Mouse (Mus musculus): ENCODE measurements around the gene Capn11. TPM values are rescaled to one million over a fixed set of nuclear protein-coding genes. Genes with fewer than 3 reads are reported as not detected.
"Not testable (repeated sequence)": the region's sequence is repeated elsewhere in the genome, so short reads cannot be mapped to it uniquely, and the experiment has no call there.

Gene Capn11
- polyA plus RNA-seq, 1 experiment from 2014 or later: 0.57 TPM

- ATAC-seq (ENCODE audit: insufficient read depth, low FRiP score, low TSS enrichment): no peak
- peak overlapping the region; percentile 78; the same call in 1 of the 2 replicates for H3K4me2 ChIP-seq (ENCODE audit: low read depth)
- no peaks in the 10 kb centered on the region for H3K9me3 ChIP-seq (ENCODE audit: control insufficient read depth, low read length)
- no peaks in the 10 kb centered on the region for H3K27me3 ChIP-seq (ENCODE audit: control insufficient read depth, insufficient read depth, low read length)
- H3K4me3 ChIP-seq (ENCODE audit: low read depth, low read length): no peak overlapping the region
- H3K27ac ChIP-seq (ENCODE audit: low read depth, low read length): no peak overlapping the region
- DNase-seq (ENCODE audit: low spot score): no peak
- H3K9ac ChIP-seq (ENCODE audit: low read length): no peak overlapping the region; the same call in 1 of the 2 replicates
- H3K36me3 ChIP-seq (ENCODE audit: control insufficient read depth, insufficient read depth, low read length): no peaks in the 10 kb centered on the region
- 72% methylated on average over 13 of the region's 13 CpGs for WGBS
- H3K4me1 ChIP-seq (ENCODE audit: control insufficient read depth, insufficient read depth, low read length): no peaks in the 10 kb centered on the region
Measured at GRCm38 (mm10) chr17:45628885-45629855, 30.0 kb downstream of the Capn11 start.

- no peak for DNase-seq (ENCODE audit: low spot score)
Measured at GRCm38 (mm10) chr17:45628160-45628559, 31.0 kb downstream of the Capn11 start.

GRCm38 (mm10) chr17:45626577-45627134 is 32.5 kb downstream of the Capn11 start:
- Histone ChIP-seq H3K4me1 (ENCODE audit: control insufficient read depth, insufficient read depth, low read length) (no peaks in the 10 kb centered on the region), H3K36me3 (ENCODE audit: control insufficient read depth, insufficient read depth, low read length) (no peaks in the 10 kb centered on the region), H3K9me3 (ENCODE audit: control insufficient read depth, low read length) (no peaks in the 10 kb centered on the region), H3K27ac (ENCODE audit: low read depth, low read length) (no peak overlapping the region), H3K27me3 (ENCODE audit: control insufficient read depth, insufficient read depth, low read length) (no peaks in the 10 kb centered on the region), H3K4me3 (ENCODE audit: low read depth, low read length) (no peak overlapping the region), H3K4me2 (ENCODE audit: low read depth) (0 out of 2 replicates have a peak overlapping the region, but pooled peaks have one; percentile 16), H3K9ac (ENCODE audit: low read length) (no peak overlapping the region)
- DNase-seq (ENCODE audit: low spot score) (peak; percentile 82), ATAC-seq (ENCODE audit: insufficient read depth, low FRiP score, low TSS enrichment) (no peak)
- 34% methylated on average over 15 of the region's 15 CpGs for WGBS

More at GRCm38 (mm10) chr17:45628160-45628559, 31.0 kb downstream of the Capn11 start:
- H3K4me2 ChIP-seq (ENCODE audit: low read depth): no peak overlapping the region
- no peaks in the 10 kb centered on the region for H3K36me3 ChIP-seq (ENCODE audit: control insufficient read depth, insufficient read depth, low read length)
- no peak overlapping the region for H3K27ac ChIP-seq (ENCODE audit: low read depth, low read length)
- no peak overlapping the region for H3K4me3 ChIP-seq (ENCODE audit: low read depth, low read length)
- no peaks in the 10 kb centered on the region for H3K4me1 ChIP-seq (ENCODE audit: control insufficient read depth, insufficient read depth, low read length)
- no peak overlapping the region for H3K9ac ChIP-seq (ENCODE audit: low read length)
- no peaks in the 10 kb centered on the region for H3K9me3 ChIP-seq (ENCODE audit: control insufficient read depth, low read length)
- H3K27me3 ChIP-seq (ENCODE audit: control insufficient read depth, insufficient read depth, low read length): no peaks in the 10 kb centered on the region
- WGBS: 30% methylated on average over 3 of the region's 3 CpGs
- no peak for ATAC-seq (ENCODE audit: insufficient read depth, low FRiP score, low TSS enrichment)

- not testable (repeated sequence) for H3K36me3 ChIP-seq (ENCODE audit: control insufficient read depth, insufficient read depth, low read length); H3K27me3 ChIP-seq (ENCODE audit: control insufficient read depth, insufficient read depth, low read length); ATAC-seq (ENCODE audit: insufficient read depth, low FRiP score, low TSS enrichment); H3K9ac ChIP-seq (ENCODE audit: low read length); H3K4me2 ChIP-seq (ENCODE audit: low read depth); H3K27ac ChIP-seq (ENCODE audit: low read depth, low read length); DNase-seq (ENCODE audit: low spot score); H3K4me1 ChIP-seq (ENCODE audit: control insufficient read depth, insufficient read depth, low read length); H3K9me3 ChIP-seq (ENCODE audit: control insufficient read depth, low read length); H3K4me3 ChIP-seq (ENCODE audit: low read depth, low read length)
- WGBS: 94% methylated on average over 8 of the region's 8 CpGs
Measured at GRCm38 (mm10) chr17:45623425-45623824, 35.7 kb downstream of the Capn11 start.

GRCm38 (mm10) chr17:45619386-45620256 is 39.5 kb downstream of the Capn11 start:
- H3K4me3 ChIP-seq (ENCODE audit: low read depth, low read length): 0 out of 2 replicates have a peak overlapping the region, but pooled peaks have one; percentile 6
- no peaks in the 10 kb centered on the region for H3K36me3 ChIP-seq (ENCODE audit: control insufficient read depth, insufficient read depth, low read length)
- H3K4me2 ChIP-seq (ENCODE audit: low read depth): peak overlapping the region; percentile 33
- no peak for DNase-seq (ENCODE audit: low spot score)
- H3K9me3 ChIP-seq (ENCODE audit: control insufficient read depth, low read length): no peaks in the 10 kb centered on the region
- no peak for ATAC-seq (ENCODE audit: insufficient read depth, low FRiP score, low TSS enrichment)
- 0 out of 2 replicates have a peak overlapping the region, but pooled peaks have one; percentile 17 for H3K27ac ChIP-seq (ENCODE audit: low read depth, low read length)
- peaks cover 9% of the 10 kb centered on the region; the same call in 1 of the 2 replicates for H3K4me1 ChIP-seq (ENCODE audit: control insufficient read depth, insufficient read depth, low read length)
- peak overlapping the region; percentile 28; the same call in 1 of the 2 replicates for H3K9ac ChIP-seq (ENCODE audit: low read length)
- 31% methylated on average over 20 of the region's 20 CpGs for WGBS
- no peaks in the 10 kb centered on the region for H3K27me3 ChIP-seq (ENCODE audit: control insufficient read depth, insufficient read depth, low read length)

- DNase-seq (ENCODE audit: low spot score) (no peak), ATAC-seq (ENCODE audit: insufficient read depth, low FRiP score, low TSS enrichment) (no peak)
- peak overlapping the region; percentile 28; the same call in 1 of the 2 replicates for H3K9ac ChIP-seq (ENCODE audit: low read length)
- H3K9me3 ChIP-seq (ENCODE audit: control insufficient read depth, low read length): no peaks in the 10 kb centered on the region
- no peaks in the 10 kb centered on the region for H3K27me3 ChIP-seq (ENCODE audit: control insufficient read depth, insufficient read depth, low read length)
- H3K4me2 ChIP-seq (ENCODE audit: low read depth): peak overlapping the region; percentile 33
- no peaks in the 10 kb centered on the region for H3K36me3 ChIP-seq (ENCODE audit: control insufficient read depth, insufficient read depth, low read length)
- 5% methylated on average over 8 of the region's 8 CpGs for WGBS
- H3K4me3 ChIP-seq (ENCODE audit: low read depth, low read length): 0 out of 2 replicates have a peak overlapping the region, but pooled peaks have one; percentile 6
- H3K27ac ChIP-seq (ENCODE audit: low read depth, low read length): 0 out of 2 replicates have a peak overlapping the region, but pooled peaks have one; percentile 17
- peaks cover 9% of the 10 kb centered on the region; the same call in 1 of the 2 replicates for H3K4me1 ChIP-seq (ENCODE audit: control insufficient read depth, insufficient read depth, low read length)
Measured at GRCm38 (mm10) chr17:45618941-45619385, 40.2 kb downstream of the Capn11 start.

GRCm38 (mm10) chr17:45617655-45618054 is 41.5 kb downstream of the Capn11 start:
- peaks cover 9% of the 10 kb centered on the region; the same call in 1 of the 2 replicates for H3K4me1 ChIP-seq (ENCODE audit: control insufficient read depth, insufficient read depth, low read length)
- no peaks in the 10 kb centered on the region for H3K36me3 ChIP-seq (ENCODE audit: control insufficient read depth, insufficient read depth, low read length)
- 91% methylated on average over 6 of the region's 6 CpGs for WGBS
- H3K27me3 ChIP-seq (ENCODE audit: control insufficient read depth, insufficient read depth, low read length): no peaks in the 10 kb centered on the region
- H3K4me2 ChIP-seq (ENCODE audit: low read depth): no peak overlapping the region
- H3K4me3 ChIP-seq (ENCODE audit: low read depth, low read length): no peak overlapping the region
- no peak overlapping the region for H3K9ac ChIP-seq (ENCODE audit: low read length)
- ATAC-seq (ENCODE audit: insufficient read depth, low FRiP score, low TSS enrichment) (no peak), DNase-seq (ENCODE audit: low spot score) (no peak)
- no peaks in the 10 kb centered on the region for H3K9me3 ChIP-seq (ENCODE audit: control insufficient read depth, low read length)
- no peak overlapping the region for H3K27ac ChIP-seq (ENCODE audit: low read depth, low read length)

GRCm38 (mm10) chr17:45616679-45617078 is 42.4 kb downstream of the Capn11 start:
- ATAC-seq (ENCODE audit: insufficient read depth, low FRiP score, low TSS enrichment): no peak
- WGBS: 88% methylated on average over 3 of the region's 3 CpGs

More at GRCm38 (mm10) chr17:45616679-45617078, 42.4 kb downstream of the Capn11 start:
- no peak for DNase-seq (ENCODE audit: low spot score)
- Histone ChIP-seq H3K27me3 (ENCODE audit: control insufficient read depth, insufficient read depth, low read length) (no peaks in the 10 kb centered on the region), H3K9ac (ENCODE audit: low read length) (no peak overlapping the region), H3K36me3 (ENCODE audit: control insufficient read depth, insufficient read depth, low read length) (no peaks in the 10 kb centered on the region), H3K27ac (ENCODE audit: low read depth, low read length) (no peak overlapping the region), H3K9me3 (ENCODE audit: control insufficient read depth, low read length) (no peaks in the 10 kb centered on the region), H3K4me2 (ENCODE audit: low read depth) (no peak overlapping the region), H3K4me1 (ENCODE audit: control insufficient read depth, insufficient read depth, low read length) (peaks cover 9% of the 10 kb centered on the region; the same call in 1 of the 2 replicates), H3K4me3 (ENCODE audit: low read depth, low read length) (no peak overlapping the region)
